Mouse (Mus musculus) heart, adult 2 months (tissue): ENCODE measurements around the gene Stox1.

Experiments
- CTCF ChIP-seq: fragments of 200-600 bp; IDR thresholded peaks from 2 replicates; pipeline ENCODE4 v1.8.1; 2022; ENCODE audit warnings: antibody characterized with exemption, mild to moderate bottlenecking, moderate library complexity
- EP300 ChIP-seq: fragments of 200-500 bp; IDR thresholded peaks from 2 replicates; pipeline ENCODE4 v1.6.1; 2011; ENCODE audit warnings: low read depth, low read length, control low read depth; ENCODE audit not compliant: insufficient read depth
- POLR2A ChIP-seq: fragments of 200-500 bp; IDR thresholded peaks from 2 replicates; pipeline ENCODE4 v1.6.1; 2011; ENCODE audit warnings: mild to moderate bottlenecking, low read depth, low read length, control low read depth; ENCODE audit not compliant: insufficient read depth

GRCm38 (mm10) chr10:62683043-62683442 is 42.9 kb downstream of the Stox1 start:
- TF ChIP-seq CTCF (peak; percentile 77), POLR2A (no peak), EP300 (no peak)
